Comparison of ENCODE assay signal across 14 mouse cellular contexts in genomic region chr3:67624629-67625028, GRCm38 (mm10). TPM values are rescaled to one million over a fixed set of nuclear protein-coding genes. Genes with fewer than 3 reads are reported as not detected.
DNase-seq lines count a peak whose midpoint lies in the region; ATAC-seq lines count a peak whose summit lies in the region.
"Had no signal": no experiment of that assay in that cellular context is flagged by ENCODE, and none has a peak within 500 bp of the region (broad histone marks: within the 10 kb centered on the region; RNA-seq: fewer than 3 reads in every experiment).

No protein-coding gene starts in this region.

- DNase-seq in forebrain, embryonic 11.5 days (ENCODE audit: low spot score): no peak
- DNase-seq in left cerebral cortex, postnatal 14 days (ENCODE audit: low spot score in 2 of 2): peak; percentile 8 to 17
- no peak for DNase-seq in left cerebral cortex, postnatal 36 days (ENCODE audit: low spot score in 2 of 2)
- peak; percentile 49 for DNase-seq in embryo, embryonic 11 days
- DNase-seq in frontal cortex, postnatal 14 days (ENCODE audit: low spot score in 2 of 2): no peak
- DNase-seq in cerebellum, adult 18-20 months: no peak
- DNase-seq: adrenal gland, postnatal 14 days; kidney, postnatal 14 days had no signal

- intact Hi-C loops in left cerebral cortex, postnatal 14 days (cut with DNase I): loop anchor here (1.0 kb wide), 1 partner anchor 422 kb away; no protein-coding TSS in a partner anchor
- intact Hi-C loops in left cerebral cortex, postnatal 36 days (cut with DNase I): loop anchor here (1.0 to 10.0 kb wide), 2 partner anchors 422 to 920 kb away; no protein-coding TSS in a partner anchor

- H3K9ac ChIP-seq in forebrain, embryonic 13.5 days: no peak overlapping the region
- H3K9ac ChIP-seq in forebrain, embryonic 11.5 days (ENCODE audit: low read length): no peak overlapping the region
- no peak overlapping the region for H3K9ac ChIP-seq in neural tube, embryonic 13.5 days
- H3K9ac ChIP-seq: embryonic facial prominence, embryonic 15.5 days; heart, embryonic 13.5 days; liver, embryonic 15.5 days; stomach, embryonic 15.5 days had no signal

- no peak overlapping the region for H3K27ac ChIP-seq in forebrain, embryonic 13.5 days
- H3K27ac ChIP-seq in forebrain, embryonic 11.5 days (ENCODE audit: low read depth, low read length): no peak overlapping the region
- no peak overlapping the region for H3K27ac ChIP-seq in neural tube, embryonic 13.5 days (replicated peaks)
- H3K27ac ChIP-seq: embryonic facial prominence, embryonic 15.5 days; heart, embryonic 13.5 days; liver, embryonic 15.5 days; stomach, embryonic 15.5 days had no signal

- H3K4me3 ChIP-seq in forebrain, embryonic 13.5 days: no peak overlapping the region
- H3K4me3 ChIP-seq in forebrain, embryonic 11.5 days (ENCODE audit: low read depth, low read length): no peak overlapping the region
- H3K4me3 ChIP-seq in neural tube, embryonic 13.5 days: no peak overlapping the region
- H3K4me3 ChIP-seq: embryonic facial prominence, embryonic 15.5 days; heart, embryonic 13.5 days; liver, embryonic 15.5 days; stomach, embryonic 15.5 days had no signal

- peaks cover 5% of the 10 kb centered on the region; the same call in 1 of the 2 replicates for H3K27me3 ChIP-seq in forebrain, embryonic 13.5 days
- no peaks in the 10 kb centered on the region for H3K27me3 ChIP-seq in forebrain, embryonic 11.5 days (ENCODE audit: control insufficient read depth, insufficient read depth, low read length)
- H3K27me3 ChIP-seq in neural tube, embryonic 13.5 days: no peaks in the 10 kb centered on the region
- H3K27me3 ChIP-seq: embryonic facial prominence, embryonic 15.5 days; liver, embryonic 15.5 days; stomach, embryonic 15.5 days had no signal

- H3K36me3 ChIP-seq in forebrain, embryonic 13.5 days (ENCODE audit: poor library complexity, severe bottlenecking): no peaks in the 10 kb centered on the region
- H3K36me3 ChIP-seq in forebrain, embryonic 11.5 days (ENCODE audit: control insufficient read depth, insufficient read depth, low read length): no peaks in the 10 kb centered on the region
- H3K36me3 ChIP-seq in neural tube, embryonic 13.5 days: no peaks in the 10 kb centered on the region
- H3K36me3 ChIP-seq: embryonic facial prominence, embryonic 15.5 days; heart, embryonic 13.5 days; liver, embryonic 15.5 days; stomach, embryonic 15.5 days had no signal

- H3K4me1 ChIP-seq in forebrain, embryonic 13.5 days: no peaks in the 10 kb centered on the region
- H3K4me1 ChIP-seq in forebrain, embryonic 11.5 days (replicated peaks; ENCODE audit: control insufficient read depth, insufficient read depth, low read length): no peaks in the 10 kb centered on the region
- H3K4me1 ChIP-seq in neural tube, embryonic 13.5 days (replicated peaks): no peaks in the 10 kb centered on the region
- H3K4me1 ChIP-seq: embryonic facial prominence, embryonic 15.5 days; heart, embryonic 13.5 days; liver, embryonic 15.5 days; stomach, embryonic 15.5 days had no signal

- ATAC-seq in forebrain, embryonic 13.5 days: peak; percentile 85
- no peak for ATAC-seq in forebrain, embryonic 11.5 days (replicated peaks; ENCODE audit: low FRiP score)
- ATAC-seq in neural tube, embryonic 13.5 days (ENCODE audit: low read depth): 0 out of 2 replicates have a peak, but pooled peaks have one; percentile 66

- 84% methylated on average over 1 of the region's 1 CpGs for WGBS in forebrain, embryonic 13.5 days
- WGBS in forebrain, embryonic 11.5 days: 89% methylated on average over 1 of the region's 1 CpGs
- WGBS in neural tube, embryonic 13.5 days: 91% methylated on average over 1 of the region's 1 CpGs

- no peak overlapping the region for H3K4me2 ChIP-seq in forebrain, embryonic 13.5 days
- H3K4me2 ChIP-seq in forebrain, embryonic 11.5 days (ENCODE audit: low read depth, low read length, severe bottlenecking): no peak overlapping the region
- H3K4me2 ChIP-seq in neural tube, embryonic 13.5 days: no peak overlapping the region
- H3K4me2 ChIP-seq: embryonic facial prominence, embryonic 15.5 days; heart, embryonic 13.5 days; liver, embryonic 15.5 days; stomach, embryonic 15.5 days had no signal

- H3K9me3 ChIP-seq in forebrain, embryonic 13.5 days (replicated peaks): no peaks in the 10 kb centered on the region
- H3K9me3 ChIP-seq in forebrain, embryonic 11.5 days (ENCODE audit: control insufficient read depth, low read length): no peaks in the 10 kb centered on the region
- H3K9me3 ChIP-seq in neural tube, embryonic 13.5 days: no peaks in the 10 kb centered on the region
- H3K9me3 ChIP-seq: embryonic facial prominence, embryonic 15.5 days; heart, embryonic 13.5 days; liver, embryonic 15.5 days; stomach, embryonic 15.5 days had no signal

RNA-seq across cellular contexts. Expression of gene Mfsd1, which starts 42.1 kb away (rescaled TPM):
- polyA plus RNA-seq in forebrain, embryonic 13.5 days (2015; fragmentation: Nextera tagmentation; extraction: Ambion mirVana): 36.2 and 37.0 TPM in 2 replicates
- polyA plus RNA-seq in forebrain, embryonic 11.5 days (2014; fragmentation: Nextera tagmentation; extraction: Ambion mirVana): 56.3 and 61.1 TPM in 2 replicates
- total RNA-seq in left cerebral cortex, postnatal 14 days (2021): 10 to 100 TPM; 36.7 to 40.8 TPM
- total RNA-seq in left cerebral cortex, postnatal 36 days (2021): 10 to 100 TPM; 32.5 to 37.4 TPM
- 43.8 and 47.0 TPM in 2 replicates for polyA plus RNA-seq in neural tube, embryonic 13.5 days (2015; fragmentation: Nextera tagmentation; extraction: Ambion mirVana)

Comparison
In these comparisons a context has a peak if more than half of its experiments do, and no peak if none do; other contexts are left out.
1. DNase-seq: peak in left cerebral cortex, postnatal 14 days (2 of 2) and embryo, embryonic 11 days (single experiment); none in forebrain, embryonic 11.5 days (single experiment), left cerebral cortex, postnatal 36 days (0 of 2), frontal cortex, postnatal 14 days (0 of 2) and cerebellum, adult 18-20 months (0 of 2).